Mouse (Mus musculus): ENCODE measurements around the gene Gab2. TPM values are rescaled to one million over a fixed set of nuclear protein-coding genes. Genes with fewer than 3 reads are reported as not detected.

Gab2 gene
- 22.3 and 34.0 TPM in 2 replicates for polyA plus RNA-seq (2012; rRNA removed)

DNA sequence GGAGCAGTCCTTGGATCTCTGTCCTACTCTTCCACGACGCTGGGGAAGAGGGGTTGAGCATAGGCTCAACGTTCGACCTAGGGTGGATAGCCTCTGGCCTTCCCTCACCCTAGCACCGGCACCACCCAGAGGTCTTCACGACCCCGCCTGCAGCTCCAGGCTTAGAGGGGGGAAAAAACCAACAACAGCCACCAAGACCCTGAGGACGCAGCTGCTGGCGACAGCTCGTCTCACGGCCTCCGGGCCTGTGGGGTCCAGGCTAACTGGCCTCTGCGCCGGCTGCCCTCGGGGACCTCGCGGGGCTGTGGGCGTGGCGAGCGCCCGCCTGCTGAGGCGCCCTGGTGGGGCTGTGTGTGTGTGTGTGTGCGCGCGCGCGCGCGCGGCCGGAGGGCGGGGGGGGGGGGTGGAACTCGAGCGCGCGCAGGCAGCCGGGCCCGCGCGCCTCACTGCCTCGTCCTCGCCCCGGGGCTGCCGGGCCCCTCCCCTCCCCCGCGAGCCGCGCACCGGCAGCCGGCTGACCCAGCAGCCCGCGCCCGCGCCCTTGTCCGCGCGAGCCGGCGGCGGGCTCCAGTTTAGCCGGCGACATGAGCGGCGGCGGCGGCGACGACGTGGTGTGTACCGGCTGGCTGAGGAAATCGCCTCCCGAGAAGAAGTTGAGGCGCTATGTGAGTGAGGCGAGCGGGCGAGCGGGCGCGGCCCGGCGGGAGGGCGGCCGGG is at the start of gene Gab2:
Gene Gab2, plus strand, starts transcription at position 345 of the 717 bp plus-strand sequence.
- no peak for DNase-seq (ENCODE audit: low read depth)

- no peak for DNase-seq (ENCODE audit: low read depth)
Observed at GRCm38 (mm10) chr7:97032412-97032811, 49.0 kb upstream of the Gab2 start.

DNA sequence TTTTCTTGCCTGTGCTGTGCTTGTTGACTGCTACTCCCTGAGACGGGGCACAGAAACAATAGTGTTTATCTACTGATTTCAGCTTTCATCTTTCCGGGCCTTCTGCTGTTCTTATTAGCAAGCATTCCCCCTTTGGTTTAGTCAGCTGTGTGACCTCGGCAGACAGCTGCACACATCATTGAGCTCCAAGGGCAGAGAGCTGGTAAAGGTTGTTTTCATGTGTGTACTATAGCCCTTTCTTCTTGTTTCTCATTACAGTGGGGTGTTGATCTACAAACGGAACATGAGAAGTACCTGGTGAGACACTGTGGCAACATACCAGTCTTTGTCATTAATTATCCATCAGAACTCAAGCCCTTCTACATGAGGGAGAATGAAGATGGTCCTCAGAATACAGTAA is 41.7 kb upstream of the Gab2 start:
- no peak for DNase-seq (ENCODE audit: low read depth)

DNA sequence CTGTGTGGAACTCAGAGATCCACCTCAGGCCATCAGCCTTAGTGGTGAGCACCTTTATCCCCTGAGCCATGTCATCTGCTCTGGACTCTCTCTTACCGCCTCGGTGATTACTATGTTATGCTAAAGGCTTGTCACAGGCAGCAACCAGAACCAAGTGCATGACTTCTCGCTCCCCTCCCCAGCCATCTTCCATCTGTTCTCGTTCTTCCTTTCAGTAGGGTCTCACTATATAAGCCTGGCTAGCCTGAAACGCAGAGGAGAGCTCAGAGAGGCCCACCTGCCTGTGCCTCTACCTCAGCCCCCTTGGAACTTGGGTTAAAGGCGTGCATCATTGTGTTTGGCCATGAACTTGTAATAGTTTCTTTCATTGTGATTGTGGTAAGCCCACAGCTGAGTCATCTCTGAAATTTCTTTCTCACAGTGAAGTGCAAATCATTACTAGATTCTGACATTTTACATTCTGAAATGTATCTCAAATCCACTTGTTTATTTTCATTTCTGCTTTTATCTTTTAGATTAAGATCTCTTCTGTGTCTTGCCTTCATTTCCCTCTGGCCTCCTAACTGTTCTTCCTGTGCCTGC is 39.4 kb upstream of the Gab2 start:
- DNase-seq (ENCODE audit: low read depth) = no peak

- no peak for DNase-seq (ENCODE audit: low read depth)
Observed at GRCm38 (mm10) chr7:97042981-97043380, 38.4 kb upstream of the Gab2 start.

DNA sequence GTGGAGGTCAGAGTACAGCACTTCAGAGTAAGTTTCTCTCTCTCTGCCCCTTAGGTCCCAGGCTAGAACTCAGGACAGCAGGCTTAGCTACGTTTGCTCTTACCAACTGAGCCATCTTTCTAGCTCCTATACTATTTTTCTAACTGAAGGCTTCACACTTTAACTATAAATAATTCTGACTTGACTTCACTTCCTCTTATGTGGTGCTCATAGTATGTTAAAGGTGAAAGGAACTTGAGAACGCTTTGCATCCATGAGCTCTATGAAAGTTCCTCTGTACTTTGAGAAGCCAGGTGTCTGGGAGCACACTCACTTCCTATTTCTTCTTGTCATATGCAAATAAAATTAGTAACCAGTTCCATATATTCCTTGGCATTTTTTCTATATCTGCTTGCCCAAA is 20.4 kb upstream of the Gab2 start:
- DNase-seq (ENCODE audit: low read depth) = no peak

- no peak for DNase-seq (ENCODE audit: low read depth)
Observed at GRCm38 (mm10) chr7:97071512-97071911, 9.9 kb upstream of the Gab2 start.

DNA sequence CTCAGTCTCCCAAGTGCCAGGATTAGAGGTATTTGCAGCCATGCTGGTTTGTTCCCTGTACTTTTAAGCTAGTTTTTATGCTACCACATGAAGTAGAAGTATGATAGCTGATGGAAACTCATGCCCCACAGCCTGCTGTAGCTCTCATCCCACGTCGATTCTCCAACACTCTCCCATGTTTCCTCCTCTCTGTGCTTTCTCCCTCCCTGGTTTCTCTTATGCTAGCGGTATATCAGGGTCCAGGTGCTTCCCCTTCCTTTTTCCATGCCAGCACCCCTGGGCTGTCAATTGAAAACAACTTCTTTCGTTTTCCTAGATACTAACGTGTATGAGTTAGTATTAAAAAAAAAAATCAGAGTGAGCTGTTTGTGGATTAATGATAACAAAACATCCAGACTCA is 9.3 kb upstream of the Gab2 start:
- no peak for DNase-seq (ENCODE audit: low read depth)

- DNase-seq (ENCODE audit: low read depth) = no peak
Observed at GRCm38 (mm10) chr7:97074974-97075373, 6.4 kb upstream of the Gab2 start.

GRCm38 (mm10) chr7:97076977-97077376 is 4.4 kb upstream of the Gab2 start:
- no peak for DNase-seq (ENCODE audit: low read depth)

GRCm38 (mm10) chr7:97078685-97079084 is 2.7 kb upstream of the Gab2 start:
- DNase-seq (ENCODE audit: low read depth) = no peak

DNA sequence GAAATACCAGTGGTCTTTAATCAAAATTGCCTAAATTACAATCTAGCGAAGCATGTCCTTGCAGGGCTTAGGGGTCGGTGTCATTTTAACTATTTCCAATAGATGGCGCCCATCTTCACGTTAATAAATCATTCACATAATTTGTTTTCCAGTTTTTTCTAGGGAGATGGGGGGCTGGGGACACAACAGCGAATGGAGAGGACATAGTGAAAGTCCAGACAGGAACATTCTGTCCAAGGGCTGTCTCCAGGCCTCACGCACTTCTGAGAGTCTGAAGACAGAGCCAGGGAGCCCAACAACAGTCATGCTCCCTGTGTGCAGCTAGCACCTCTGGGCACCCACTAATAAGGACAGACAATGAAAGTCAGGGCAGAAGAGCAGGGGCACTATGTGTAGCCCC is 2.2 kb upstream of the Gab2 start:
- no peak for DNase-seq (ENCODE audit: low read depth)

GRCm38 (mm10) chr7:97079651-97080365 is 1.6 kb upstream of the Gab2 start:
- no peak for DNase-seq (ENCODE audit: low read depth)

DNA sequence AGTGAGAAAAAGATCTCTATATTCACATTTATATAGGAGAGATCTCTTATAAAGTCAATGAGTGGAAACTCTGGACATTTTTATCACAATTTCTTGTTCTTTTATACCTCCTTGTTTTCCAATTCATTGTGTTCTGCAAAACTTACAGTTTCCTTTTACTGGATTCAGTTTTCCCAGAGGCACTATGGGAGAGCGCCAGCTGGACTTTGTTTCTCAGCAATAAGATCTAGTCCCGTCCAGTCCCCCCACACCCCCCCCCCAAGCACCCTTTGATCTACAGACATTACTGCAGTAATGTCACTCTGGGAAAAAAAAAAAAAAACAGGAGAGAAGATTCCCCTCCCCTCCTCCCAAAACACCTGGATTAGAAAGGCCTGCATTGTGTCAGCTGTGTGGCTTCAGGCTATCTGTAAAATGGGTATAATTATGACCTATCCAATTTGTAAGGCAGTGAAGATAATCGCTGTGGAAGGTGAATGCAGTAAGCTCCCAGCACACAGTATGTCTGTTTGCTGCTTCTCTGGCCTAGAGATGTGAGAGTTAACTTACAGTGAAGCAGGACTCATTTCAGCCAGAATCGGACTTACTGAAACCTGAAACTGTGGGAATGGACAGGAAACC is 655 bp upstream of the Gab2 start:
- no peak for DNase-seq (ENCODE audit: low read depth)

- DNase-seq (ENCODE audit: low read depth) = no peak
Observed at GRCm38 (mm10) chr7:97081959-97082218, 503 bp downstream of the Gab2 start.

GRCm38 (mm10) chr7:97082219-97083101 is 1.1 kb downstream of the Gab2 start:
- DNase-seq (ENCODE audit: low read depth) = no peak

- DNase-seq (ENCODE audit: low read depth) = no peak
Observed at GRCm38 (mm10) chr7:97083579-97083978, 2.2 kb downstream of the Gab2 start.

DNA sequence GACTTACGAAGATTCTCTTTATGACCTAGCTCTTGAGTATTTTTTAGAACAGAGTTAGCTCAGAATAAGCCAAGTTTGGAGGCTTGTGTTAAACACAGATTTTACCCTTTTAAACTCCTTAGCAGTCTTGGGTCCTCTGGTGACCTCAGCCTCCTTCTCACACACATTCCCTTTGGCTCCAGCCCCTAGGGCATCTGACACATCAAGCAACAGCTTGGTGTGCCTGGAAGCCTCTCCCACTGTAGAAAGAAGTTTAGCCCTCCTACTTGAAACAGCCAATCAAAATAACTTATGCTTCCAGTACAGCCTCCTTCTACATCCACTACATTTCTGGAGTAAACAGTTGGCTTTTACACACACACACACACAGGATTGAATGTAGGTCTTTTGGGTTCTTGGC is 2.8 kb downstream of the Gab2 start:
- DNase-seq (ENCODE audit: low read depth) = no peak

- no peak for DNase-seq (ENCODE audit: low read depth)
Observed at GRCm38 (mm10) chr7:97085291-97085690, 3.9 kb downstream of the Gab2 start.

- no peak for DNase-seq (ENCODE audit: low read depth)
Observed at GRCm38 (mm10) chr7:97094241-97094640, 12.9 kb downstream of the Gab2 start.

DNA sequence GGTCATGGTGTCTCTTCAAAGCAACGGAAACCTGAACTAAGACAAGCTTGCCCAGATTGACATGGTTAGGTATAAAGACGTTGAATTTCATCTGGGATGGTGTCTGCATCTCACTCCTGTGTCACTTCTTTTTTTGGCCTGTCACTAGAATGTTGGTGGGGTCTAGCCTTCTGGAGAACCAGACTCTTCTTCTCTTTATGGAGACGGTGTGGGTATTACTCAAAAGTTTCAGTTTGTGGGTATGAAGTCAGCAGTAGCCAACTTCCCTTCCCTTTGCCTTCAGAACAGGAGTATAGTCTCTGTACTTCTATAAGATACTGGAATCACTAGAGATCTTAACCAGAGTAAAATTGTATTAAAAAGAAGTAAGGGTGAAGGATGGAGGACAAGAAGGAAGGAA is 26.7 kb downstream of the Gab2 start:
- no peak for DNase-seq (ENCODE audit: low read depth)

DNA sequence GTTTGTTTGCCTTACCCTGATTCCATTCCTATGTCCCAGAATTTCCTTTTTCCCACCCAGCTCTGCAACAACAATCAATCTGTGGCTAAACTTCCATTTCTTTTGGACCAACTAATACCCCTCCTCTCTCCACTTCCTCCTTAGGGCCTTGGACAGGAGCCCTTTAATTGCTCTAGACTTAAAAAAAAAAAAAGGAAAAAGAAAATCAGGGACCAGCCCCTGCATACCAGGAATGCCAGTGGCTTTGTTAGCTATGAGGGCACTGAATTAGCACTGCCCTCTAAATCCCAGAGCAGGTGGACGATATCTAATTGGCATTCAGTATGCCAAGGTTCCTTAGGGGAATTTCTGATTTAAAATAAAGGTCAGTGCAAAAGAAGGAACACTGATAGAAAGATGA is 47.6 kb downstream of the Gab2 start:
- DNase-seq (ENCODE audit: low read depth) = no peak

Data from gonadal fat pad, adult 2 months (tissue).